Mouse (Mus musculus) effector memory CD4-positive, alpha-beta T cell, adult 7 months (primary cell): ENCODE measurements around the gene Ccdc58. TPM values are rescaled to one million over a fixed set of nuclear protein-coding genes. Genes with fewer than 3 reads are reported as not detected.

ENCODE experiments used
- polyA plus RNA-seq: library from polyadenylated mRNA; unstranded; fragments of 100-300 nt; shearing (Covaris generic); gene quantifications from one replicate; pipeline ENCODE4 v1.2.1, GENCODE M21; 2017

Ccdc58 gene
- 29.6 TPM for polyA plus RNA-seq

GRCm38 (mm10) chr16:36071450-36072379, at the start of gene Ccdc58, which contains the start of gene Fam162a:
Gene Ccdc58, plus strand, starts transcription at chr16:36071685.
Gene Fam162a, minus strand, starts transcription at chr16:36071594.

GRCm38 (mm10) chr16:36040640-36041624, 30.6 kb upstream of the Ccdc58 start, which contains the start of gene Wdr5b:
Gene Wdr5b, plus strand, starts transcription at chr16:36041190.

GRCm38 (mm10) chr16:36131141-36131540, 59.7 kb downstream of the Ccdc58 start, which contains the start of gene Csta1:
Gene Csta1, minus strand, starts transcription at chr16:36131241.

Other genes with a start within 250 kb of the Ccdc58 start
- gene Parp14, start 200.1 kb upstream of the Ccdc58 start, polyA plus RNA-seq = 49.3 TPM
- gene Parp9, start 133.2 kb upstream of the Ccdc58 start, polyA plus RNA-seq = 36.1 TPM
- gene Dtx3l, start 132.5 kb upstream of the Ccdc58 start, polyA plus RNA-seq = 21.9 TPM
- gene Kpna1, start 92.9 kb upstream of the Ccdc58 start, polyA plus RNA-seq = 194 TPM
- 2.9 TPM for gene Wdr5b, start 30.5 kb upstream of the Ccdc58 start, polyA plus RNA-seq
- gene Fam162a, start 91 bp upstream of the Ccdc58 start, polyA plus RNA-seq = 63.6 TPM
- gene Csta1, start 59.6 kb downstream of the Ccdc58 start, polyA plus RNA-seq = not detected
- gene Stfa2l1, start 85.1 kb downstream of the Ccdc58 start, polyA plus RNA-seq = not detected
- not detected for gene Gm5483, start 112.5 kb downstream of the Ccdc58 start, polyA plus RNA-seq
- not detected for gene Gm5416, start 138.7 kb downstream of the Ccdc58 start, polyA plus RNA-seq
- gene 2010005H15Rik, start 149.8 kb downstream of the Ccdc58 start, polyA plus RNA-seq = not detected
- not detected for gene Stfa1, start 205.3 kb downstream of the Ccdc58 start, polyA plus RNA-seq